Mouse (Mus musculus) heart, postnatal 0 days (tissue): Measurements from ENCODE around the gene Serpina3g.

Source experiments
- CTCF ChIP-seq: IDR thresholded peaks from 2 replicates; pipeline ENCODE4 v1.5.1; 2016; ENCODE audit warnings: antibody characterized with exemption, control low read depth, low read depth
- EP300 ChIP-seq: IDR thresholded peaks from 2 replicates; pipeline ENCODE4 v1.6.1; 2016; ENCODE audit warnings: antibody characterized with exemption, low read depth

- TF ChIP-seq CTCF (no peak), EP300 (no peak)
These were observed 26.8 kb downstream of the Serpina3g start, which contains the start of gene Serpina3i for GRCm38 (mm10) chr12:104262863-104263262.
